Mouse (Mus musculus) lung, postnatal 0 days (tissue): ENCODE data around the gene Kcna10.

ENCODE experiments used
- CTCF ChIP-seq: IDR thresholded peaks from 2 replicates; pipeline ENCODE4 v1.5.1; 2016; ENCODE audit warnings: antibody characterized with exemption, mild to moderate bottlenecking
- EP300 ChIP-seq: IDR thresholded peaks from 2 replicates; pipeline ENCODE4 v1.6.1; 2016; ENCODE audit warnings: antibody characterized with exemption, mild to moderate bottlenecking, control low read depth

GRCm38 (mm10) chr3:107175486-107175885 is 7.4 kb upstream of the Kcna10 start:
- TF ChIP-seq CTCF (no peak), EP300 (no peak)
